Mouse (Mus musculus): Measurements from ENCODE around the gene Rpap3. TPM values are rescaled to one million over a fixed set of nuclear protein-coding genes. Genes with fewer than 3 reads are reported as not detected.
A peak's percentile ranks its signal among the peaks of the same experiment; 100 is the strongest.

Rpap3 gene
- polyA plus RNA-seq, 1 experiment: not detected

GRCm38 (mm10) chr15:97741662-97742061 lies 36.0 kb upstream of the Rpap3 start:
- H3K27ac ChIP-seq (ENCODE audit: insufficient read depth, low read depth, low read length): peak overlapping the region; percentile 29; the same call in 1 of the 2 replicates
- no peak overlapping the region for H3K4me3 ChIP-seq (ENCODE audit: insufficient read depth, low read depth, low read length)
- WGBS: 74% methylated on average over 12 of the region's 12 CpGs
- H3K4me1 ChIP-seq (ENCODE audit: control insufficient read depth, insufficient read depth, low read length): peaks cover 37% of the 10 kb centered on the region
- no peak for TF ChIP-seq POLR2A (IDR thresholded peaks at IDR 0.05; ENCODE audit: insufficient read depth, low read depth, low read length)
- no peak for TF ChIP-seq CTCF (IDR thresholded peaks at IDR 0.05; ENCODE audit: insufficient read depth, low read depth, low read length)

GRCm38 (mm10) chr15:97740283-97740732 lies 34.7 kb upstream of the Rpap3 start:
- Histone ChIP-seq H3K4me1 (ENCODE audit: control insufficient read depth, insufficient read depth, low read length) (peaks cover 32% of the 10 kb centered on the region), H3K4me3 (ENCODE audit: insufficient read depth, low read depth, low read length) (no peak overlapping the region), H3K27ac (ENCODE audit: insufficient read depth, low read depth, low read length) (no peak overlapping the region)
- 60% methylated on average over 9 of the region's 9 CpGs for WGBS
- no peak for TF ChIP-seq POLR2A (IDR thresholded peaks at IDR 0.05; ENCODE audit: insufficient read depth, low read depth, low read length)
- TF ChIP-seq CTCF (IDR thresholded peaks at IDR 0.05; ENCODE audit: insufficient read depth, low read depth, low read length): no peak

GRCm38 (mm10) chr15:97738923-97739322 lies 33.3 kb upstream of the Rpap3 start:
- 92% methylated on average over 7 of the region's 7 CpGs for WGBS

GRCm38 (mm10) chr15:97731988-97732387 lies 26.4 kb upstream of the Rpap3 start:
- TF ChIP-seq POLR2A (IDR thresholded peaks at IDR 0.05; ENCODE audit: insufficient read depth, low read depth, low read length) (no peak), CTCF (IDR thresholded peaks at IDR 0.05; ENCODE audit: insufficient read depth, low read depth, low read length) (no peak)
- H3K27ac ChIP-seq (ENCODE audit: insufficient read depth, low read depth, low read length): no peak overlapping the region
- no peak overlapping the region for H3K4me3 ChIP-seq (ENCODE audit: insufficient read depth, low read depth, low read length)
- H3K4me1 ChIP-seq (ENCODE audit: control insufficient read depth, insufficient read depth, low read length): peaks cover 16% of the 10 kb centered on the region
- WGBS: 91% methylated on average over 11 of the region's 11 CpGs

More at GRCm38 (mm10) chr15:97738923-97739322, 33.3 kb upstream of the Rpap3 start:
- TF ChIP-seq CTCF (IDR thresholded peaks at IDR 0.05; ENCODE audit: insufficient read depth, low read depth, low read length) (no peak), POLR2A (IDR thresholded peaks at IDR 0.05; ENCODE audit: insufficient read depth, low read depth, low read length) (no peak)
- no peak overlapping the region for H3K27ac ChIP-seq (ENCODE audit: insufficient read depth, low read depth, low read length)
- peaks cover 22% of the 10 kb centered on the region for H3K4me1 ChIP-seq (ENCODE audit: control insufficient read depth, insufficient read depth, low read length)
- H3K4me3 ChIP-seq (ENCODE audit: insufficient read depth, low read depth, low read length): no peak overlapping the region

- TF ChIP-seq POLR2A (IDR thresholded peaks at IDR 0.05; ENCODE audit: insufficient read depth, low read depth, low read length): no peak
- TF ChIP-seq CTCF (IDR thresholded peaks at IDR 0.05; ENCODE audit: insufficient read depth, low read depth, low read length): no peak
- 96% methylated on average over 8 of the region's 8 CpGs for WGBS
- H3K4me3 ChIP-seq (ENCODE audit: insufficient read depth, low read depth, low read length): no peak within 1 kb of the TSS
- peaks cover 16% of the 10 kb centered on the region for H3K4me1 ChIP-seq (ENCODE audit: control insufficient read depth, insufficient read depth, low read length)
- H3K27ac ChIP-seq (ENCODE audit: insufficient read depth, low read depth, low read length): no peak within 1 kb of the TSS
Observed at GRCm38 (mm10) chr15:97731111-97731510, 25.5 kb upstream of the Rpap3 start, which contains the start of gene Endou. TSS of gene Endou (minus strand) at chr15:97731339.

- H3K27ac ChIP-seq (ENCODE audit: insufficient read depth, low read depth, low read length): no peak overlapping the region
- 66% methylated on average over 6 of the region's 6 CpGs for WGBS
- H3K4me3 ChIP-seq (ENCODE audit: insufficient read depth, low read depth, low read length): no peak overlapping the region
- peaks cover 16% of the 10 kb centered on the region for H3K4me1 ChIP-seq (ENCODE audit: control insufficient read depth, insufficient read depth, low read length)
- TF ChIP-seq CTCF (IDR thresholded peaks at IDR 0.05; ENCODE audit: insufficient read depth, low read depth, low read length) (no peak), POLR2A (IDR thresholded peaks at IDR 0.05; ENCODE audit: insufficient read depth, low read depth, low read length) (no peak)
Observed at GRCm38 (mm10) chr15:97730365-97730764, 24.7 kb upstream of the Rpap3 start.

GRCm38 (mm10) chr15:97728804-97729203 lies 23.2 kb upstream of the Rpap3 start:
- TF ChIP-seq POLR2A (IDR thresholded peaks at IDR 0.05; ENCODE audit: insufficient read depth, low read depth, low read length) (no peak), CTCF (IDR thresholded peaks at IDR 0.05; ENCODE audit: insufficient read depth, low read depth, low read length) (no peak)
- Histone ChIP-seq H3K4me1 (ENCODE audit: control insufficient read depth, insufficient read depth, low read length) (peaks cover 16% of the 10 kb centered on the region), H3K4me3 (ENCODE audit: insufficient read depth, low read depth, low read length) (no peak overlapping the region), H3K27ac (ENCODE audit: insufficient read depth, low read depth, low read length) (no peak overlapping the region)
- 46% methylated on average over 7 of the region's 7 CpGs for WGBS

GRCm38 (mm10) chr15:97728394-97728793 lies 22.8 kb upstream of the Rpap3 start:
- TF ChIP-seq CTCF (IDR thresholded peaks at IDR 0.05; ENCODE audit: insufficient read depth, low read depth, low read length) (no peak), POLR2A (IDR thresholded peaks at IDR 0.05; ENCODE audit: insufficient read depth, low read depth, low read length) (no peak)
- Histone ChIP-seq H3K27ac (ENCODE audit: insufficient read depth, low read depth, low read length) (no peak overlapping the region), H3K4me1 (ENCODE audit: control insufficient read depth, insufficient read depth, low read length) (peaks cover 16% of the 10 kb centered on the region), H3K4me3 (ENCODE audit: insufficient read depth, low read depth, low read length) (no peak overlapping the region)
- 71% methylated on average over 11 of the region's 11 CpGs for WGBS

- TF ChIP-seq CTCF (IDR thresholded peaks at IDR 0.05; ENCODE audit: insufficient read depth, low read depth, low read length) (no peak), POLR2A (IDR thresholded peaks at IDR 0.05; ENCODE audit: insufficient read depth, low read depth, low read length) (no peak)
- Histone ChIP-seq H3K4me3 (ENCODE audit: insufficient read depth, low read depth, low read length) (no peak overlapping the region), H3K4me1 (ENCODE audit: control insufficient read depth, insufficient read depth, low read length) (peaks cover 16% of the 10 kb centered on the region), H3K27ac (ENCODE audit: insufficient read depth, low read depth, low read length) (no peak overlapping the region; the same call in 1 of the 2 replicates)
- 89% methylated on average over 5 of the region's 5 CpGs for WGBS
Observed at GRCm38 (mm10) chr15:97727520-97727919, 21.9 kb upstream of the Rpap3 start.

All from olfactory bulb, adult 2 months (tissue).